Mouse (Mus musculus) lung, embryonic 16.5 days (tissue): ENCODE measurements around the gene Ttc23. TPM values are rescaled to one million over a fixed set of nuclear protein-coding genes. Genes with fewer than 3 reads are reported as not detected.

Source experiments
- ATAC-seq: fragments of 200-750 bp; cut with Nextera tagmentation; 2 replicates; pipeline ENCODE4 v1.8.0; 2017; ENCODE audit warnings: low read depth, mild to moderate bottlenecking, moderate library complexity
- H3K27ac ChIP-seq: fragments of 300-500 bp; sonication (generic); 2 replicates; pipeline ENCODE4 v1.5.1; 2014; ENCODE audit warnings: mild to moderate bottlenecking, control low read depth, low read length
- H3K27me3 ChIP-seq: fragments of 300-500 bp; sonication (generic); 2 replicates; pipeline ENCODE4 v1.6.1; 2014; ENCODE audit warnings: low read depth, low read length, mixed read lengths; ENCODE audit not compliant: control insufficient read depth, insufficient read depth
- H3K36me3 ChIP-seq: fragments of 300-500 bp; sonication (generic); 2 replicates; pipeline ENCODE4 v1.6.1; 2014; ENCODE audit warnings: low read length; ENCODE audit not compliant: control insufficient read depth, insufficient read depth
- H3K4me1 ChIP-seq: fragments of 300-500 bp; sonication (generic); replicated peaks from 2 replicates; pipeline ENCODE4 v1.6.1; 2014; ENCODE audit warnings: low read length, mixed read lengths; ENCODE audit not compliant: control insufficient read depth, insufficient read depth
- H3K4me2 ChIP-seq: fragments of 300-500 bp; sonication (generic); 2 replicates; pipeline ENCODE4 v1.6.1; 2014; ENCODE audit warnings: low read depth, low read length, control low read depth
- H3K4me3 ChIP-seq: fragments of 300-500 bp; sonication (generic); 2 replicates; pipeline ENCODE4 v1.5.1; 2014; ENCODE audit warnings: mild to moderate bottlenecking, low read length, control low read depth
- H3K9ac ChIP-seq: fragments of 300-500 bp; sonication (generic); 2 replicates; pipeline ENCODE4 v1.6.1; 2014; ENCODE audit warnings: low read length, control low read depth
- H3K9me3 ChIP-seq: fragments of 300-500 bp; sonication (generic); 2 replicates; pipeline ENCODE4 v1.6.1; 2016; ENCODE audit warnings: low read length; ENCODE audit not compliant: control insufficient read depth
- WGBS: fragments of 180-500 bp; shearing (Covaris S2); extraction: QIAGEN DNeasy Blood & Tissue Kit; methylation state at CpG from one replicate; pipeline ENCODE4 v1.1.7; 2014; 5-methylcytosine and 5-hydroxymethylcytosine counted together
- polyA plus RNA-seq: library from polyadenylated mRNA; unstranded; fragments of >200 nt; fragmentation: Nextera tagmentation; extraction: Ambion mirVana; gene quantifications from 2 replicates; pipeline ENCODE4 v1.2.1, GENCODE M21; 2015

Gene Ttc23
- 27.1 and 29.8 TPM in 2 replicates for polyA plus RNA-seq

- H3K27ac ChIP-seq = peak within 1 kb of the TSS; percentile 75
- peak; percentile 47; the same call in 1 of the 2 replicates for ATAC-seq
- H3K4me3 ChIP-seq = peak within 1 kb of the TSS; percentile 83
These were observed at the start of gene Ttc23 for GRCm38 (mm10) chr7:67647277-67647676. TSS of gene Ttc23 (plus strand) at chr7:67647410.

GRCm38 (mm10) chr7:67598050-67598449 lies 49.2 kb upstream of the Ttc23 start:
- H3K27ac ChIP-seq = no peak overlapping the region
- ATAC-seq = no peak
- no peak overlapping the region for H3K4me3 ChIP-seq
- no peaks in the 10 kb centered on the region for H3K27me3 ChIP-seq
- 61% methylated on average over 3 of the region's 3 CpGs for WGBS
- no peaks in the 10 kb centered on the region for H3K36me3 ChIP-seq
- H3K4me1 ChIP-seq = no peaks in the 10 kb centered on the region
- no peaks in the 10 kb centered on the region for H3K9me3 ChIP-seq
- H3K9ac ChIP-seq = no peak overlapping the region
- no peak overlapping the region for H3K4me2 ChIP-seq

More at GRCm38 (mm10) chr7:67647277-67647676, at the start of gene Ttc23:
- H3K4me1 ChIP-seq = peaks cover 26% of the 10 kb centered on the region
- H3K36me3 ChIP-seq = no peaks in the 10 kb centered on the region
- H3K27me3 ChIP-seq = no peaks in the 10 kb centered on the region
- peak within 1 kb of the TSS; percentile 86 for H3K4me2 ChIP-seq
- 3% methylated on average over 5 of the region's 5 CpGs for WGBS
- no peaks in the 10 kb centered on the region for H3K9me3 ChIP-seq
- peak within 1 kb of the TSS; percentile 87 for H3K9ac ChIP-seq

GRCm38 (mm10) chr7:67605114-67605513 lies 42.1 kb upstream of the Ttc23 start:
- WGBS = 75% methylated on average over 6 of the region's 6 CpGs
- no peaks in the 10 kb centered on the region for H3K9me3 ChIP-seq
- H3K4me3 ChIP-seq = no peak overlapping the region
- no peaks in the 10 kb centered on the region for H3K36me3 ChIP-seq
- H3K9ac ChIP-seq = no peak overlapping the region
- no peak overlapping the region for H3K4me2 ChIP-seq
- peaks cover 6% of the 10 kb centered on the region; the same call in 1 of the 2 replicates for H3K4me1 ChIP-seq
- ATAC-seq = no peak
- no peaks in the 10 kb centered on the region for H3K27me3 ChIP-seq
- H3K27ac ChIP-seq = no peak overlapping the region

- H3K27me3 ChIP-seq = no peaks in the 10 kb centered on the region
- H3K27ac ChIP-seq = no peak overlapping the region
- no peak overlapping the region for H3K4me2 ChIP-seq
- H3K4me3 ChIP-seq = no peak overlapping the region
- ATAC-seq = no peak
- peaks cover 6% of the 10 kb centered on the region; the same call in 1 of the 2 replicates for H3K4me1 ChIP-seq
- no peaks in the 10 kb centered on the region for H3K36me3 ChIP-seq
- no peaks in the 10 kb centered on the region for H3K9me3 ChIP-seq
- no peak overlapping the region for H3K9ac ChIP-seq
- WGBS = 60% methylated on average over 1 of the region's 1 CpGs
These were observed 41.0 kb upstream of the Ttc23 start for GRCm38 (mm10) chr7:67606250-67606649.

GRCm38 (mm10) chr7:67607669-67608347 lies 39.4 kb upstream of the Ttc23 start:
- H3K27me3 ChIP-seq = no peaks in the 10 kb centered on the region
- no peak overlapping the region for H3K27ac ChIP-seq
- WGBS = 60% methylated on average over 5 of the region's 5 CpGs
- no peaks in the 10 kb centered on the region for H3K9me3 ChIP-seq
- no peak overlapping the region for H3K4me2 ChIP-seq
- no peaks in the 10 kb centered on the region for H3K36me3 ChIP-seq
- H3K4me1 ChIP-seq = peaks cover 6% of the 10 kb centered on the region; the same call in 1 of the 2 replicates
- ATAC-seq = peak; percentile 77
- no peak overlapping the region for H3K9ac ChIP-seq
- no peak overlapping the region for H3K4me3 ChIP-seq

- no peak for ATAC-seq
- Histone ChIP-seq H3K27me3 (no peaks in the 10 kb centered on the region), H3K4me3 (no peak overlapping the region), H3K9me3 (no peaks in the 10 kb centered on the region), H3K4me2 (no peak overlapping the region; the same call in 1 of the 2 replicates), H3K9ac (no peak overlapping the region), H3K27ac (no peak overlapping the region), H3K36me3 (no peaks in the 10 kb centered on the region), H3K4me1 (peaks cover 6% of the 10 kb centered on the region; the same call in 1 of the 2 replicates)
- 61% methylated on average over 4 of the region's 4 CpGs for WGBS
These were observed 38.7 kb upstream of the Ttc23 start for GRCm38 (mm10) chr7:67608348-67609024.

- ATAC-seq = peak; percentile 70
- Histone ChIP-seq H3K36me3 (no peaks in the 10 kb centered on the region), H3K27ac (no peak overlapping the region), H3K27me3 (no peaks in the 10 kb centered on the region), H3K9me3 (no peaks in the 10 kb centered on the region), H3K4me3 (no peak overlapping the region), H3K4me2 (no peak overlapping the region), H3K4me1 (peaks cover 2% of the 10 kb centered on the region), H3K9ac (no peak overlapping the region)
- 54% methylated on average over 9 of the region's 10 CpGs for WGBS
These were observed 33.3 kb upstream of the Ttc23 start for GRCm38 (mm10) chr7:67613795-67614463.

- no peak for ATAC-seq
These were observed 32.7 kb upstream of the Ttc23 start for GRCm38 (mm10) chr7:67614464-67614861.

GRCm38 (mm10) chr7:67616890-67617289 lies 30.3 kb upstream of the Ttc23 start:
- no peak for ATAC-seq
- H3K4me3 ChIP-seq = no peak overlapping the region
- no peak overlapping the region for H3K27ac ChIP-seq

More at GRCm38 (mm10) chr7:67614464-67614861, 32.7 kb upstream of the Ttc23 start:
- Histone ChIP-seq H3K4me3 (no peak overlapping the region), H3K36me3 (no peaks in the 10 kb centered on the region), H3K9ac (no peak overlapping the region), H3K4me1 (peaks cover 2% of the 10 kb centered on the region), H3K27me3 (no peaks in the 10 kb centered on the region), H3K4me2 (no peak overlapping the region), H3K27ac (no peak overlapping the region), H3K9me3 (no peaks in the 10 kb centered on the region)
- WGBS = 86% methylated on average over 7 of the region's 7 CpGs

More at GRCm38 (mm10) chr7:67616890-67617289, 30.3 kb upstream of the Ttc23 start:
- WGBS = 51% methylated on average over 4 of the region's 4 CpGs
- H3K36me3 ChIP-seq = no peaks in the 10 kb centered on the region
- no peak overlapping the region for H3K4me2 ChIP-seq
- peaks cover 2% of the 10 kb centered on the region for H3K4me1 ChIP-seq
- no peaks in the 10 kb centered on the region for H3K27me3 ChIP-seq
- H3K9me3 ChIP-seq = no peaks in the 10 kb centered on the region
- no peak overlapping the region for H3K9ac ChIP-seq
